Mouse (Mus musculus): Measurements from ENCODE around the gene Aipl1. TPM values are rescaled to one million over a fixed set of nuclear protein-coding genes. Genes with fewer than 3 reads are reported as not detected.

The Aipl1 gene
- 0.54 and 0.89 TPM in 2 replicates for polyA plus RNA-seq (2012; rRNA removed)

- Histone ChIP-seq H3K36me3 (ENCODE audit: control insufficient read depth, insufficient read depth, low read length) (no peaks in the 10 kb centered on the region), H3K27me3 (ENCODE audit: control insufficient read depth, insufficient read depth, low read length) (no peaks in the 10 kb centered on the region), H3K4me1 (replicated peaks; ENCODE audit: control insufficient read depth, insufficient read depth, low read length) (peaks cover 4% of the 10 kb centered on the region), H3K4me3 (ENCODE audit: control insufficient read depth, insufficient read depth, low read length) (no peak within 1 kb of the TSS), H3K27ac (ENCODE audit: control insufficient read depth, insufficient read depth, low read length) (no peak within 1 kb of the TSS)
- TF ChIP-seq POLR2A (IDR thresholded peaks at IDR 0.05; ENCODE audit: control insufficient read depth, extremely low read depth, insufficient read depth, low read length, poor library complexity) (no peak), CTCF (IDR thresholded peaks at IDR 0.05; ENCODE audit: borderline replicate concordance, control insufficient read depth, extremely low read depth, insufficient read depth, low read length, poor library complexity) (no peak)
- 69% methylated on average over 4 of the region's 4 CpGs for WGBS
- no peak for DNase-seq
Observed at GRCm38 (mm10) chr11:72037409-72037808, at the start of gene Aipl1. Gene Aipl1, minus strand, starts transcription at chr11:72037509.

DNA sequence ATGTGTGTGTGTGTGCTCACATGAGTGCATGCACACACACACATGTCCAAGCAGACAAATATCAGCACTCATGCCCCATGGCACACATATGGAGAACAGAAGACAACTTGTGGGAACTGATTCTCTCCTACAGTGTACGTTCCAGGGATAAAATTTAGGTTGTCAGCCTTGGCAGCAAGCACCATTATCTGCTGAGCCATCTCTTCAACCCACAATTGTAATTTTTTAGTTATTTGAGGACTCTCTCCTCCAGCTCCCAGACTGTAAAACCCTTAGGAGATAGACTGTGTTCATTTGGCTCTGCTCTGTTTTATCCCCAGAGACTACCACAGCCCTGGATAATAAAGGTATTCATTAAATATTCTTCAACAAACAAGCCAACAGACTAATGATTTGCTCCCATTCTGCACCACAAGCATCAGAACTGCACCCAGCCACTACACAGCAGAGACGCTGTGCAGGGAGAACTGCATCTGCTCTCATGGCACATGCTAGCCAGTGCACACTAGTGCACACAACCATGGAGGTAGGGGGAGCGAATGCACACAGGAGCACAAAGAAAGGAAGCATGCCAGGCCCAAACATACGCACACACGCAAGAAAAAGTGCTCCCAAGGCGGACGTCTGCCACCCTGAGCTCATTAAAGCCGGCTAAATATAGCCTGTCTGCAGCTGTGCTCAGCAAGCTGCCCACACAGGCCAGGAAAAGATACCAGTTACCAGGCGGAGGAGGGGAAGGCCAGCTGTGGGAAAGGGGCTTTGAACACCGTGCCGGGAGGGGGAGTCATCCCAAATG, 49.1 kb upstream of the Aipl1 start:
- no peaks in the 10 kb centered on the region for H3K27me3 ChIP-seq (ENCODE audit: control insufficient read depth, insufficient read depth, low read length)
- no peaks in the 10 kb centered on the region for H3K36me3 ChIP-seq (ENCODE audit: control insufficient read depth, insufficient read depth, low read length)
- no peak for DNase-seq
- H3K4me3 ChIP-seq (ENCODE audit: control insufficient read depth, insufficient read depth, low read length), result no peak overlapping the region
- TF ChIP-seq POLR2A (IDR thresholded peaks at IDR 0.05; ENCODE audit: control insufficient read depth, extremely low read depth, insufficient read depth, low read length, poor library complexity) (no peak), CTCF (IDR thresholded peaks at IDR 0.05; ENCODE audit: borderline replicate concordance, control insufficient read depth, extremely low read depth, insufficient read depth, low read length, poor library complexity) (no peak)
- H3K27ac ChIP-seq (ENCODE audit: control insufficient read depth, insufficient read depth, low read length), result no peak overlapping the region
- WGBS, result 30% methylated on average over 11 of the region's 11 CpGs
- H3K4me1 ChIP-seq (replicated peaks; ENCODE audit: control insufficient read depth, insufficient read depth, low read length), result no peaks in the 10 kb centered on the region

- no peaks in the 10 kb centered on the region for H3K4me1 ChIP-seq (replicated peaks; ENCODE audit: control insufficient read depth, insufficient read depth, low read length)
- H3K36me3 ChIP-seq (ENCODE audit: control insufficient read depth, insufficient read depth, low read length), result no peaks in the 10 kb centered on the region
- DNase-seq, result no peak
- TF ChIP-seq POLR2A (IDR thresholded peaks at IDR 0.05; ENCODE audit: control insufficient read depth, extremely low read depth, insufficient read depth, low read length, poor library complexity), result no peak
- no peak for TF ChIP-seq CTCF (IDR thresholded peaks at IDR 0.05; ENCODE audit: borderline replicate concordance, control insufficient read depth, extremely low read depth, insufficient read depth, low read length, poor library complexity)
- no peak overlapping the region for H3K4me3 ChIP-seq (ENCODE audit: control insufficient read depth, insufficient read depth, low read length)
- no peak overlapping the region for H3K27ac ChIP-seq (ENCODE audit: control insufficient read depth, insufficient read depth, low read length)
- no peaks in the 10 kb centered on the region for H3K27me3 ChIP-seq (ENCODE audit: control insufficient read depth, insufficient read depth, low read length)
- 97% methylated on average over 15 of the region's 15 CpGs for WGBS
Observed at GRCm38 (mm10) chr11:72084337-72084736, 47.0 kb upstream of the Aipl1 start.

DNA sequence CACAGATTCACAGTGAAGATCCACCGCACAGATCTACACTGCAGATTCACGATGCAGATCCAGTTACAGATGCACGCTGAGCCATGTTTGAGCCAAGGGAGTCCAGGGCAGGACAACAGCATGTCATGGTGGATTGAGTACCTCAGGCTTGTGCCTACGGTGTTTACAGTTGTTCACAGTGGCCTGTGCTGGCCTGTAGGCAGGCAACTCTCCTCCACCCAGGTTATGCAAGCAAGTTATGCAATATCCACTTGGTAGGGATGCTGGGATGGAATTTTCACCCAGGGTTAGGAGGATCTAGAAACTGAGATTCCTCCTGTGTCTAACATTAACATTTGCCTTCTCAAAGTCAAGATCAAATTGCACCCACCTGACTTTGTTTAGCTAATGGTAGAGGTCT, 45.3 kb upstream of the Aipl1 start:
- Histone ChIP-seq H3K4me1 (replicated peaks; ENCODE audit: control insufficient read depth, insufficient read depth, low read length) (no peaks in the 10 kb centered on the region), H3K4me3 (ENCODE audit: control insufficient read depth, insufficient read depth, low read length) (no peak overlapping the region), H3K36me3 (ENCODE audit: control insufficient read depth, insufficient read depth, low read length) (no peaks in the 10 kb centered on the region), H3K27me3 (ENCODE audit: control insufficient read depth, insufficient read depth, low read length) (no peaks in the 10 kb centered on the region), H3K27ac (ENCODE audit: control insufficient read depth, insufficient read depth, low read length) (no peak overlapping the region)
- no peak for DNase-seq
- WGBS, result 90% methylated on average over 4 of the region's 4 CpGs
- no peak for TF ChIP-seq POLR2A (IDR thresholded peaks at IDR 0.05; ENCODE audit: control insufficient read depth, extremely low read depth, insufficient read depth, low read length, poor library complexity)
- TF ChIP-seq CTCF (IDR thresholded peaks at IDR 0.05; ENCODE audit: borderline replicate concordance, control insufficient read depth, extremely low read depth, insufficient read depth, low read length, poor library complexity), result no peak

DNA sequence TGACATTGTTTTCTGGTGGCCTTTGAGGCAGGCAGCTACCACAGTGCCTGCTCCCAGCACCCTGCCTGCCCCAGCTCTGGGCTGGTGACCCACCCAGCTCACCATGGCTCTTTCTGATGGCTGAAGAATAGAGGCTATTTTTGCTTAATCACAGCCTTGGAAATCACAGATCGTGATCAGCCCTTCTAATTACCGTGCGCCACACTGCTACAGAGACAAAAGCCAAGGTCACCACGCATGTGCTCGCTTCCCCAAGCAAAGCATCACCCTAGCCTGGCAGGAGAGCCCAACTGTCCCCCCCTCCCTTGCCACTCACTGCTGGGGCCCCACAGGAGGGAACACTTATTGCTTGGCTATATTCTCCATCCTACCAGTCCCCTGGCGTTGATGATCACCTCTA, 43.2 kb upstream of the Aipl1 start:
- Histone ChIP-seq H3K27me3 (ENCODE audit: control insufficient read depth, insufficient read depth, low read length) (no peaks in the 10 kb centered on the region), H3K4me1 (replicated peaks; ENCODE audit: control insufficient read depth, insufficient read depth, low read length) (no peaks in the 10 kb centered on the region), H3K4me3 (ENCODE audit: control insufficient read depth, insufficient read depth, low read length) (no peak overlapping the region), H3K27ac (ENCODE audit: control insufficient read depth, insufficient read depth, low read length) (no peak overlapping the region), H3K36me3 (ENCODE audit: control insufficient read depth, insufficient read depth, low read length) (no peaks in the 10 kb centered on the region)
- no peak for TF ChIP-seq POLR2A (IDR thresholded peaks at IDR 0.05; ENCODE audit: control insufficient read depth, extremely low read depth, insufficient read depth, low read length, poor library complexity)
- no peak for TF ChIP-seq CTCF (IDR thresholded peaks at IDR 0.05; ENCODE audit: borderline replicate concordance, control insufficient read depth, extremely low read depth, insufficient read depth, low read length, poor library complexity)
- no peak for DNase-seq
- 95% methylated on average over 6 of the region's 6 CpGs for WGBS

DNA sequence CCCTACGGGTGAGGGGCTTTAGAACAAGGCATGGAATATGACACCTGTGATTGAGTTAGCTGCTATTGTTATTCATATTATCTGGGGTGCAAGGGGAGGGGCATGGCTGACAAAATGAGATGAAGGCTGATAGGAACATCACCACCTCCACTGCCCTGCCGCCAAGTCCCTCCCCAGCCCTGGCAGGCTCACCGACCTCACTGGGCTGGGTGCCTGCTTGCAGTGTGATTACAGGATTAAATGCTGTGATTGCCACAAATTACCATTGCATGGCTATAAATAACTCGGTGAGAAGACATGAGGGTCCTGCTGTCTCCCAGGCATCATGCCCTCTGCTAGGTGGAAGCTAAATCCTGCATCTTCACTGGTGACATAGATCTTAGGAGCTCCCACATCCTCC, 41.3 kb upstream of the Aipl1 start:
- TF ChIP-seq CTCF (IDR thresholded peaks at IDR 0.05; ENCODE audit: borderline replicate concordance, control insufficient read depth, extremely low read depth, insufficient read depth, low read length, poor library complexity) (no peak), POLR2A (IDR thresholded peaks at IDR 0.05; ENCODE audit: control insufficient read depth, extremely low read depth, insufficient read depth, low read length, poor library complexity) (no peak)
- Histone ChIP-seq H3K4me3 (ENCODE audit: control insufficient read depth, insufficient read depth, low read length) (no peak overlapping the region), H3K4me1 (replicated peaks; ENCODE audit: control insufficient read depth, insufficient read depth, low read length) (no peaks in the 10 kb centered on the region), H3K27me3 (ENCODE audit: control insufficient read depth, insufficient read depth, low read length) (no peaks in the 10 kb centered on the region), H3K36me3 (ENCODE audit: control insufficient read depth, insufficient read depth, low read length) (no peaks in the 10 kb centered on the region), H3K27ac (ENCODE audit: control insufficient read depth, insufficient read depth, low read length) (no peak overlapping the region)
- no peak for DNase-seq
- WGBS, result 71% methylated on average over 4 of the region's 4 CpGs
